Mouse (Mus musculus) heart, postnatal 0 days (tissue): ENCODE results near the gene Gm10100.
"Not testable (repeated sequence)": the region's sequence is repeated elsewhere in the genome, so short reads cannot be mapped to it uniquely, and the experiment has no call there.

ENCODE experiments used
- CTCF ChIP-seq: IDR thresholded peaks from 2 replicates; pipeline ENCODE4 v1.5.1; 2016; ENCODE audit warnings: antibody characterized with exemption, control low read depth, low read depth
- EP300 ChIP-seq: IDR thresholded peaks from 2 replicates; pipeline ENCODE4 v1.6.1; 2016; ENCODE audit warnings: antibody characterized with exemption, low read depth

DNA sequence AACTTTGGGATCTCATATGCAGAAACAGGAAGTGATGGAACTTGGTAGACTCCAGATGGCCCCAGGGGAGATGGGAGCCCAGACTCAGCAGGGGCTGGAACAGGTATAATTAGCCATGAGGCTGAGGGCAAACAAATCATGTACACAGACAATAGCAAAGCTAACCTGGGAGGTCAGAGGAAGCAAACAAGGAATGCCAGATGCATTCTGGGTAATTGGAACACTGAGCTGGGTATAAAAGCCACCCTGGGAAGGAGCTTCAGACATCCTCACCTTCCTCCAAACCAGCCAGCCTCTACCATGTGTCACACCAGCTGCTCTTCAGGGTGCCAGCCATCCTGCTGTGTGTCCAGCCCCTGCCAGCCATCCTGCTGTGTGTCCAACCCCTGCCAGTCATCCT is 15.1 kb upstream of the Gm10100 start, which contains the start of gene Gm10024:
- not testable (repeated sequence) for TF ChIP-seq CTCF, EP300
